Mouse (Mus musculus) heart, postnatal 25 days (tissue): ENCODE data around the gene Tle4. TPM values are rescaled to one million over a fixed set of nuclear protein-coding genes. Genes with fewer than 3 reads are reported as not detected.

ENCODE experiments used
- DNase-seq: peaks from one replicate; pipeline ENCODE4 v3.0.0; 2022; ENCODE audit warnings: low spot score
- intact Hi-C: fragments of 180-260 bp; cut with DNase I; formaldehyde crosslinking; loops from one replicate; pipeline ENCODE4 v1.15.1; 2025
- total RNA-seq, 2 experiments: library from RNA; stranded (reverse); gene quantifications; 2 replicates each; pipeline ENCODE4 v1.2.3; 2021

The Tle4 gene
- total RNA-seq, 2 experiments from 2014 or later, result 8.9 to 9.5 TPM

DNA sequence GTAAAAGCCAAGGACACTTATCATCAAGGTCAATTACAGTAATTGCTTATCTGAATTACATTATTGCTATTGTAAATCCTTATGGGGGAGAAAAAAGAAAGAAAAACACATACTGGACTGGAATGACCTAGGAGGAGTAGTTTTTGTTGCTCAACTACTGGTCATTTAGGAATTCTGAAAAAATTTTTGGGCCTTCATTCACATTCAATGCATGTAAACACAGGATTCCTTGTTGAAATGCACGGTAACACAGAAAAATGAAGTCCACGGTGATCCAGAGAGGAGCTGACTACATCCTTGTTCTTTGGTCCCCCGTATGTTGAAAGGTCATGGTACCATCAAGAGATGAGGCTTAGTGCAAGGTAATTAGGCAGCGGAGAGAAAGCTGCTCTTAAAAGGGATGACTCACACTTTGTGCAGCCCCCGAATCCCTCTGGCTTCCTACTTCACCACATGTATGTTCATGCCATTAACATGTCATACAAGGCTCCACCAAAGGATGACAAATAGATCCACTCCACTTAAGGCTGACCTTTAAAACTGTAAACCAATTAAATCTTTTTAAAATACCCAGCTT is 115.2 kb downstream of the Tle4 start:
- no peak for DNase-seq
- intact Hi-C loops, result no loop called here

GRCm38 (mm10) chr19:14481796-14482561 is 115.9 kb downstream of the Tle4 start:
- no peak for DNase-seq
- intact Hi-C loops, result no loop called here

GRCm38 (mm10) chr19:14479711-14480110 is 118.1 kb downstream of the Tle4 start:
- intact Hi-C loops, result no loop called here
- DNase-seq, result no peak

- DNase-seq, result no peak
- intact Hi-C loops, result no loop called here
Observed at GRCm38 (mm10) chr19:14469325-14469724, 128.5 kb downstream of the Tle4 start.

GRCm38 (mm10) chr19:14468733-14469132 is 129.1 kb downstream of the Tle4 start:
- DNase-seq, result no peak
- intact Hi-C loops, result no loop called here

GRCm38 (mm10) chr19:14466020-14466419 is 131.8 kb downstream of the Tle4 start:
- no peak for DNase-seq
- intact Hi-C loops, result no loop called here

- DNase-seq, result no peak
- intact Hi-C loops, result no loop called here
Observed at GRCm38 (mm10) chr19:14463281-14464079, 134.4 kb downstream of the Tle4 start.

GRCm38 (mm10) chr19:14453486-14453885 is 144.4 kb downstream of the Tle4 start:
- DNase-seq, result no peak
- intact Hi-C loops, result loop anchor here (5.0 kb wide), 1 partner anchor 144 kb away; the partner anchor contains the start of gene Tle4

- intact Hi-C loops, result loop anchor here (5.0 kb wide), 1 partner anchor 146 kb away; the partner anchor contains the start of gene Tle4
- no peak for DNase-seq
Observed at GRCm38 (mm10) chr19:14451329-14451728, 146.5 kb downstream of the Tle4 start.

GRCm38 (mm10) chr19:14449738-14450137 is 148.1 kb downstream of the Tle4 start:
- intact Hi-C loops, result loop anchor here (5.0 kb wide), 1 partner anchor 148 kb away; the partner anchor contains the start of gene Tle4
- DNase-seq, result no peak

- DNase-seq, result no peak
Observed at GRCm38 (mm10) chr19:14448586-14448985, 149.3 kb downstream of the Tle4 start.

GRCm38 (mm10) chr19:14447474-14447873 is 150.4 kb downstream of the Tle4 start:
- DNase-seq, result no peak
- intact Hi-C loops, result no loop called here

More at GRCm38 (mm10) chr19:14448586-14448985, 149.3 kb downstream of the Tle4 start:
- intact Hi-C loops, result no loop called here

DNA sequence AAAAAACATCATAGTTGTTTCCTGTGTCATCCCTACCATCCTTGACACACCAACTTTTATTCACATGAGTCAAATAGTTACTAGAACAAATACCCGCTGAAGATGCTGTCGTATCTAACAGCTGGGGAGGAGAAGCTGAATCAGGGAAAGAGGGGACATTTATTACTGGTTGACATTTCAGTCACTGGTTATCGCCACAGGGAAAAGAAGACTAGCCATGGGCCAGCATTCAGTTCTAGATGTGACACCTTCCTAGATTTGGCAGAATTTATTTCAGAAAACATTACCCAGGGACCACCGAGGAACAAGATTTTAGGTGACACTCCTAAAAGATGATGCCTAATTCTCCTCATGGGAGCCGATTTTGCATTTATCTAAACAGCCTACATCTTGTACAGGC is 156.0 kb downstream of the Tle4 start:
- intact Hi-C loops, result no loop called here
- no peak for DNase-seq

DNA sequence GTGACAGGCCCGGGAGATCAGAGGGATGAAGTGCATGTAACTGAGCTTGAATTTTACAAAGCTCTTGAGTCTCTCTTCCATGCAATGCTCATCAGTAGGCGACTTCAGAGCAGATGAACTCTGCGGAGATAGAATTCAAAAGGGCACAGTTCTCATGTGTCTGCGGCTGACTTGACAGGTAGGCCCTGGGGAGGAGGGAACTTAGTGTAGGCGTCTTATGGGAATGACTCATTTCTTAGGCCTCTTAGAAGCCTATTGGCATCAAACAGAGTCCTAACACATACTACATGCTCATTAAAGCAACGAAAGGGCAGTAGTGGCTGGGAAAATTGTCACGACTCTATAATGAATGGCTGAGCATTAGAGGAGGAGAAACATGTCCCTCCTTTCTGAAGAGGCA is 160.6 kb downstream of the Tle4 start:
- intact Hi-C loops, result no loop called here
- DNase-seq, result no peak

DNA sequence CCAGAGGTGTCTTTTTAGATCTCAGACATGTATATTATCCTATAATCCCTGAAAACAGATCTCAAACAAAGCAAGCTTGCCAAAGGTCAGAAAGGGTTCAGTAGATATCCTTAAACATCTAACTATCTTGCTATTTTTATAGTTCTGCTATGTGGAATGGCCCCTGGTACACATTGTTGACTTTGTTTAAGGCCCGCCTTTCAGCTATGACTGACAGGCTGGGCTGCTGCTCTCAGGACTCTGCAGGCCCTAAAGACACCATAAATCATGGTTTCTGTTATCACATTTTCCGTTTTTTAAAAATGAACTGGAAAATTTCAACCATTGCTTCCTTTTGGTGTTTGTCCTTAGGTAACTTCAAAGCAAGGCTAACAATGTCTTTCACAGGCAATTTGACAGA is 161.3 kb downstream of the Tle4 start:
- intact Hi-C loops, result no loop called here
- no peak for DNase-seq

GRCm38 (mm10) chr19:14435681-14436376 is 162.0 kb downstream of the Tle4 start:
- no peak for DNase-seq
- intact Hi-C loops, result no loop called here

DNA sequence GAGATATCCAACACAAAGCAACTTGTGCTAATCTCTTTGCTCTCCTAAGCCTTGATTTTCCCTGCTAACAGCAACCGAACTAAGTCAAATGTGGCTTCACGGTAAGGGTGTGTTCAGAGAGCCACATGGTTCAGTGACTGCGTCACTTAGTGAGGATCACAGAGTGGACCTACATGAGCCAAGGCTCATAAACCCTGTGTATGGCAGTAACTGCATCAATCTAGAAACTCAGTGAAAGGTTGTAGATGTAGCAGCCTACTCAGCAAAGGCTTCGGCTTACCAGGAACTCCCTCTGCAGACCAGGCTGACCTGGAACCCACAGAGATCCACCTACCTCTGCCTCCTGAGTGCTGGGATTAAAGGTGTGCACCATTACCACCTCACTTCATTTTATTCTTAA is 164.0 kb downstream of the Tle4 start:
- DNase-seq, result no peak
- intact Hi-C loops, result no loop called here

GRCm38 (mm10) chr19:14432436-14432835 is 165.4 kb downstream of the Tle4 start:
- intact Hi-C loops, result no loop called here
- no peak for DNase-seq

DNA sequence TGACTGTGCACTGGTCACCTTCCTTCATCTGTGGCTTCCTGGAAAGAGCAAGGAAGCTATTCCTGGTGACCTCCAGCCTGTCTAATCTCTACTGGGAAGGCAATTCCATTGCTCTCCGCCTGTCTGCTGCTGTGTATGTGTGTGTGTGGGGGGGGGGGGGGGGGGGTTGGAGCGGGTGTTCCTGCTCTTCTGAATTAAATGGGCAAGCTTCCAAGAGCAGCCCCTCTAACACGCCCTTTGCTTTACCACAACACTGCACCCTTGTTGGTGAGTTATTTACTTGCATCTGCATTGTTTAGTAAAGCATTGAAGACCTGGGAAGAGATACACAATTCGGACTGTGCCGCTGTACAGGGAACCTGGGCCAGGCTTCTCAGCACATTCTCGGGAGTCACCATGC is 170.9 kb downstream of the Tle4 start:
- DNase-seq, result no peak
- intact Hi-C loops, result no loop called here

DNA sequence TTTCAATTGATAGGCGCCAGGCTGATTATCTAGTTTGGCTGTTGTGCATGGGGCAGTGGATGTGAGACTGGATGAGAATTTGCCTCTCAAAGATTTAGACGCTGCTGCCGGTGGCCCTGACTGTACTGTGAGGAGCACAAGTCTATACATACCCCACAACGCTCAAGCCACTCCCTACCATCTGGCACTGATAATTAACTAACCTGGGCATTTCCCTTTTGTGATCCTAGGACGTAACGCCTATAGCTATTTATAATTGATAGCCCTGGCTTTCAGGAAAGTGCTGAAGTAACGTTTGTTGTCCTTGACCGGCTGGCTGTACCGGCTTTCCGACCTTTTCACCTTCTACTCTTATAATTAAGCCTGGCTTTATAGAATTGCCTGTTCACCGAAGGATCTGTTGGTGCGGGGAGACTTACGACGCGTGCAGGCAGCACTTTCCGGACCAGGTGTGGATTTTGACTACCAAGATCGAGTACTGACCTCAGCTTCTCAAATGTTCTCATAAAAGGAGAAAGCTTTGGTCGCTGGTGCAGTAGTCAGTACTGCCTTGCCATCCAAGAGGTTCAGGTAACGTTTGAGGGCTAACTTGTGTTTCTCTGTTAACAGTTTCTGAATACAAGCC is 171.5 kb downstream of the Tle4 start:
- DNase-seq, result no peak
- intact Hi-C loops, result no loop called here
